Mouse (Mus musculus): ENCODE results near the gene Spdya.

- no peak for TF ChIP-seq POLR2A (IDR thresholded peaks at IDR 0.05; ENCODE audit: extremely low read depth, insufficient read depth, low read length)
- peak; percentile 26; the same call in 1 of the 2 replicates for TF ChIP-seq CTCF (IDR thresholded peaks at IDR 0.05; ENCODE audit: low read depth, low read length)
Observed at GRCm38 (mm10) chr17:71548586-71548985, 3.3 kb upstream of the Spdya start.
